Mouse (Mus musculus) lung, postnatal 0 days (tissue): Measurements from ENCODE around the gene March5. TPM values are rescaled to one million over a fixed set of nuclear protein-coding genes. Genes with fewer than 3 reads are reported as not detected.

ENCODE experiments used
- ATAC-seq: fragments of 200-750 bp; cut with Nextera tagmentation; 2 replicates; pipeline ENCODE4 v1.8.0; 2017; ENCODE audit warnings: moderate library complexity
- DNase-seq: peaks from one replicate; pipeline ENCODE4 v3.0.0-alpha.2; 2016; ENCODE audit warnings: low spot score
- H3K27ac ChIP-seq: fragments of 300-500 bp; sonication (generic); 2 replicates; pipeline ENCODE4 v1.5.1; 2014; ENCODE audit warnings: antibody characterized with exemption, mild to moderate bottlenecking, low read length, mixed read lengths
- H3K27me3 ChIP-seq: fragments of 300-500 bp; sonication (generic); replicated peaks from 2 replicates; pipeline ENCODE4 v1.6.1; 2014; ENCODE audit warnings: low read length, mixed read lengths; ENCODE audit not compliant: insufficient read depth
- H3K36me3 ChIP-seq: fragments of 300-500 bp; sonication (generic); 2 replicates; pipeline ENCODE4 v1.6.1; 2014; ENCODE audit warnings: low read length, mixed read lengths; ENCODE audit not compliant: insufficient read depth
- H3K4me1 ChIP-seq: fragments of 300-500 bp; sonication (generic); 2 replicates; pipeline ENCODE4 v1.6.1; 2014; ENCODE audit warnings: antibody characterized with exemption, low read depth, low read length, mixed read lengths; ENCODE audit not compliant: insufficient read depth
- H3K4me2 ChIP-seq: fragments of 300-500 bp; sonication (generic); replicated peaks from 2 replicates; pipeline ENCODE4 v1.6.1; 2014; ENCODE audit warnings: low read depth, mild to moderate bottlenecking, low read length, moderate library complexity, mixed read lengths
- H3K4me3 ChIP-seq: fragments of 300-500 bp; sonication (generic); 2 replicates; pipeline ENCODE4 v1.5.1; 2014; ENCODE audit warnings: low read depth, low read length
- H3K9ac ChIP-seq: fragments of 300-500 bp; sonication (generic); replicated peaks from 2 replicates; pipeline ENCODE4 v1.6.1; 2014; ENCODE audit warnings: low read depth, mild to moderate bottlenecking
- H3K9me3 ChIP-seq: fragments of 300-500 bp; sonication (generic); 2 replicates; pipeline ENCODE4 v1.6.1; 2016; ENCODE audit warnings: low read length, mixed read lengths
- CTCF ChIP-seq: IDR thresholded peaks from 2 replicates; pipeline ENCODE4 v1.5.1; 2016; ENCODE audit warnings: antibody characterized with exemption, mild to moderate bottlenecking
- EP300 ChIP-seq: IDR thresholded peaks from 2 replicates; pipeline ENCODE4 v1.6.1; 2016; ENCODE audit warnings: antibody characterized with exemption, mild to moderate bottlenecking, control low read depth
- WGBS: fragments of 180-500 bp; shearing (Covaris S2); extraction: QIAGEN DNeasy Blood & Tissue Kit; methylation state at CpG from one replicate; pipeline ENCODE4 v1.1.7; 2014; 5-methylcytosine and 5-hydroxymethylcytosine counted together
- polyA plus RNA-seq: library from polyadenylated mRNA; unstranded; fragments of >200 nt; fragmentation: Nextera tagmentation; extraction: Ambion mirVana; gene quantifications from 2 replicates; pipeline ENCODE4 v1.2.1, GENCODE M21; 2015

March5 gene
- polyA plus RNA-seq, 1 experiment from 2014 or later = 83.1 TPM

GRCm38 (mm10) chr19:37237712-37238437, 30.5 kb downstream of the March5 start:
- H3K9ac ChIP-seq = no peak overlapping the region
- no peak overlapping the region for H3K4me2 ChIP-seq
- H3K4me1 ChIP-seq = no peaks in the 10 kb centered on the region
- WGBS = 6% methylated on average over 15 of the region's 15 CpGs
- no peak overlapping the region for H3K27ac ChIP-seq
- TF ChIP-seq EP300 = no peak
- no peak for TF ChIP-seq CTCF
- DNase-seq (no peak), ATAC-seq (peak; percentile 45)
- H3K27me3 ChIP-seq = 0 out of 2 replicates have a peak, but pooled peaks cover 4% of the 10 kb centered on the region
- no peak overlapping the region for H3K4me3 ChIP-seq
- H3K36me3 ChIP-seq = no peaks in the 10 kb centered on the region
- H3K9me3 ChIP-seq = no peaks in the 10 kb centered on the region

- Histone ChIP-seq H3K27me3 (0 out of 2 replicates have a peak, but pooled peaks cover 4% of the 10 kb centered on the region), H3K4me3 (no peak overlapping the region), H3K27ac (no peak overlapping the region), H3K36me3 (no peaks in the 10 kb centered on the region), H3K9ac (no peak overlapping the region), H3K4me2 (no peak overlapping the region), H3K9me3 (no peaks in the 10 kb centered on the region), H3K4me1 (no peaks in the 10 kb centered on the region)
- WGBS = 16% methylated on average over 7 of the region's 7 CpGs
- no peak for ATAC-seq
- DNase-seq = peak; percentile 10
- TF ChIP-seq CTCF (no peak), EP300 (no peak)
Observed at GRCm38 (mm10) chr19:37238651-37239050, 31.3 kb downstream of the March5 start.

GRCm38 (mm10) chr19:37239096-37239495, 31.8 kb downstream of the March5 start:
- Histone ChIP-seq H3K4me3 (no peak overlapping the region), H3K4me2 (no peak overlapping the region), H3K9ac (no peak overlapping the region), H3K36me3 (no peaks in the 10 kb centered on the region), H3K4me1 (no peaks in the 10 kb centered on the region), H3K27me3 (0 out of 2 replicates have a peak, but pooled peaks cover 3% of the 10 kb centered on the region), H3K9me3 (no peaks in the 10 kb centered on the region), H3K27ac (no peak overlapping the region)
- DNase-seq = peak; percentile 67
- TF ChIP-seq CTCF (no peak), EP300 (no peak)
- ATAC-seq = 0 out of 2 replicates have a peak, but pooled peaks have one; percentile 21
- WGBS = 12% methylated on average over 4 of the region's 4 CpGs

GRCm38 (mm10) chr19:37241201-37241600, 33.9 kb downstream of the March5 start:
- H3K9me3 ChIP-seq = no peaks in the 10 kb centered on the region
- no peak overlapping the region for H3K9ac ChIP-seq
- H3K4me1 ChIP-seq = no peaks in the 10 kb centered on the region
- TF ChIP-seq EP300 (no peak), CTCF (peak; percentile 19)
- H3K4me2 ChIP-seq = no peak overlapping the region
- WGBS = 65% methylated on average over 5 of the region's 5 CpGs
- no peak overlapping the region for H3K4me3 ChIP-seq
- ATAC-seq (no peak), DNase-seq (no peak)
- H3K27ac ChIP-seq = no peak overlapping the region
- no peaks in the 10 kb centered on the region for H3K27me3 ChIP-seq
- no peaks in the 10 kb centered on the region for H3K36me3 ChIP-seq

- Histone ChIP-seq H3K4me2 (no peak overlapping the region), H3K9ac (no peak overlapping the region), H3K36me3 (no peaks in the 10 kb centered on the region), H3K9me3 (no peaks in the 10 kb centered on the region), H3K27me3 (no peaks in the 10 kb centered on the region), H3K4me3 (no peak overlapping the region), H3K4me1 (no peaks in the 10 kb centered on the region), H3K27ac (no peak overlapping the region)
- WGBS = 24% methylated on average over 2 of the region's 2 CpGs
- no peak for DNase-seq
- TF ChIP-seq EP300 = no peak
- no peak for TF ChIP-seq CTCF
- no peak for ATAC-seq
Observed at GRCm38 (mm10) chr19:37242707-37243106, 35.4 kb downstream of the March5 start.

- H3K27ac ChIP-seq = no peak overlapping the region
- no peak overlapping the region for H3K4me3 ChIP-seq
- H3K27me3 ChIP-seq = no peaks in the 10 kb centered on the region
- DNase-seq = no peak
- no peak overlapping the region for H3K4me2 ChIP-seq
- ATAC-seq = no peak
- no peaks in the 10 kb centered on the region for H3K4me1 ChIP-seq
- no peak overlapping the region for H3K9ac ChIP-seq
- H3K9me3 ChIP-seq = no peaks in the 10 kb centered on the region
- no peaks in the 10 kb centered on the region for H3K36me3 ChIP-seq
- 31% methylated on average over 3 of the region's 3 CpGs for WGBS
- TF ChIP-seq EP300 = no peak
- no peak for TF ChIP-seq CTCF
Observed at GRCm38 (mm10) chr19:37246859-37247258, 39.5 kb downstream of the March5 start.
